Mouse (Mus musculus): ENCODE results near the gene Dpp7.
A peak's percentile ranks its signal among the peaks of the same experiment; 100 is the strongest.

Gene Dpp7

GRCm38 (mm10) chr2:25356208-25357079 is at the start of gene Dpp7:
TSS of gene Dpp7 (minus strand) at chr2:25356359.
- peak; percentile 78 for DNase-seq

DNA sequence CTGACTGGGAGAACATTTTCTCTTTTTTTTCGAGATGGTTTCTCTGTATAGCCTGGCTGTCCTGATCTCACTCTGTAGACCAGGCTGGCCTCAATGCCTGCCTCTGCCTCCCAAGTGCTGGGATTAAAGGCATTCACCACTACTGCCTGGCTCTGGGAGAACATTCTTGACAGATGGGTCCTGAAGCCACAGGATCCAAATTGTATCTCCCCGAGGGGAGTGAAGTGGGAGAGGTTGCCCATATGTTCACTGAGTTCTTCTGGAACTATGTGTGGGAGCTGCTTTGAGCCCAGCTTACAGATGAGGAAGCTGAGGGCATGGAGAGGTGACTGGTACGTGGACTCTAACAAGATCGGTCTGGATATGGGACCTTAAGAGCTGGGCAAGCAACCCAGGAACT is 47.8 kb upstream of the Dpp7 start:
- DNase-seq = no peak

DNA sequence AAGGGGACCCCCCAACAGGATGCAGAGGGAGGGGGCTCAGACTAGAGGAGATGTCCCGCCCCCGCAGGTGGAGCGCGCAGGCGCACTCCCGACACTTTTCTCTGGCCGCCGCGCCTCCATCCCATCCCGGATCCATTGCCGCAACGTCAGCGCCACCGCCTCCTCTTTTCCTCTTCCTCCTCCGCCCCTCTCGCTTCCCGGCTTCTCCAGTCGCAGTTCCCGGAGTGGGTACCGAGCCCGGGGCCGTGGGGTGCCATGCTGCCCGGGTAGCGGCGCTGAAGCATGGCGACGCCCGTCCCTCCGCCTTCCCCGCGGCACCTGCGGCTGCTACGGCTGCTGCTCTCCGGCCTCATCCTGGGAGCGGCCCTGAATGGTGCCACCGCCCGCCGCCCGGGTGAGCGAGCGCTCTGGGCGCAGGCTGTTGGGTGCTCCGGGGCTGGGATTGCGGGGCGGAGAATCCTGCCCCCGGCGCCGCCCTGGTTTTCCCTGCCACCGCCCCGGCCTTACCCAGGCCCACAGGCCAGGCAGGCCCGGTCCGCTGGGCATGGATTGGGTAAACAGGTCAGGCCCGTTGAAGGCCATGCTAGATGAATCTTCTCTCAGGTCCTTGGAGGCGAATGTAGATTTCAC is 46.9 kb upstream of the Dpp7 start:
- peak; percentile 88 for DNase-seq

- peak; percentile 70 for DNase-seq
These were observed 46.3 kb upstream of the Dpp7 start for GRCm38 (mm10) chr2:25402377-25402971.

DNA sequence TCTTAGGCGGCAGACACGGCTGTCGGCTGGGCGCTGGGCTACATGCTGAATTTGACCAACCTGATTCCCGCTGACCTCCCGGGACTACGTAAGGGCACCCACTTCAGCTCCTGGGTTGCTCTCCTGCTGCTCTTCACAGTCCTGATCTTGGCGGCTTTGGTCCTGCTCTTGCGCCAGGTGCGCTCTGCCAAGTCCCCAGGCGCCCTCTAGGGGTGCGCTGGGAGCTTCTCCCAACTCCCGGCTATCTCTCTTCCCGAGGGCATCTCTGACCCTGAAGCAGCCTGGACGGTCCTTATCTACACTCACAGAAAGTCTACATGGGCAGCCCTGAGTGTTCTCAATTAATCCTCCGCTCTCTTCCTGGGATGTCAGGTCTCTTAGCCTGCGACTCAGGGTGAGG is 44.6 kb upstream of the Dpp7 start:
- DNase-seq = peak; percentile 73

GRCm38 (mm10) chr2:25400291-25400690 is 44.1 kb upstream of the Dpp7 start:
- DNase-seq = no peak

DNA sequence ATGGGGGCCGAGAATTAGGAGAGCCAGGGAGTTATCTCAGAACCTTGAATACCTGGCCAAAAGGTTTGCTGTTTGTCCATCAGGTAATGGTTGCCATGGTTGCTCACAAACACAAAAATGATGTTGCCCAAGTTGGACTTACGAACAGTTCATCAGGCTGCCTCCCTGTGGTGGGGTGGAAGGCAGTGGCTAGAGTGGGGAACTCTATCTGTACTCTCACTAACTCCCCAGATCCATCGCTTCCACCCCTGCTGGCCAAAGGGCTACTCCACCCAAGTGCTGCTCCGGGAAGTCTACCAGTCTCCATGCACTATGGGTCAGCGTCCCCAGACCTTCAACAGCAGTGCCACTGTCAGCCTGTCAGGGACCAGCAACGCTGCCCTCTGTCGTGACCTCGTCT is 42.9 kb upstream of the Dpp7 start, which contains the start of gene Npdc1:
TSS of gene Npdc1 (plus strand) at position 301 of the 400 bp plus-strand sequence.
- no peak for DNase-seq

DNA sequence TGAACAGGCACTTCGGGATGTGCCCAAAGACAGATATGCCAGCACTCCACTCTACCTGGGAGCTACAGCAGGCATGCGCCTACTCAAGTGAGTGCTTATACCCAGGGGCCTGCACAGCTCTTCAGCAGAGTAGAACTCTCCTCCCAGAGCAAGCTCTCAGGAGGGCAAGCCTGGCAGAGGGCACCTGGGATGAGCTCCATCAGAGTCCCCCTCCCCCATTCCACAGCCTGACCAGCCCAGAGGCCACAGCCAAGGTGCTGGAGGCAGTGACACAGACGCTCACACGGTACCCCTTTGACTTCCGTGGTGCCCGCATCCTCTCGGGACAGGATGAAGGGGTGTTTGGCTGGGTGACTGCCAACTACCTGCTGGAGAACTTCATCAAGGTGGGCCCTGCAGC is 41.9 kb upstream of the Dpp7 start:
- DNase-seq = no peak

DNA sequence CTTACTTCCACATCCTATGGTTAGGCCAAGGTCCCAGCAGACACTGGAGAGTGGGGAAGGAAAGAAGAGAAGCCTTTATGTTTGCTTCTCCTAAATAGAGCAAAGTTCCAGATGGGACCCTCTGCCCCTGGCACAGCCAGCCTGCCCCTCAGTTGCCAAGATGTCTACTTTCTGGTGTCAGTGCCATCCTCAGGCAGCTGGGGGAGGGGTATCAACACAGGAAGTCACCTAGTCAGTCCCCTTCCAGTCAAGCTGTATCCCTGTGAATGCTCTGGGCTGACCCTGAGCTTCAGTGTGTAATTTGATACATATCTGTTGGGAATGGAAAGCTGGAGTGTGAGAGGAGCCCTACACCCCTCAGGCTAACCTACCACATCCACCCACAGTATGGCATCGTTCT is 40.9 kb upstream of the Dpp7 start:
- DNase-seq = no peak

DNA sequence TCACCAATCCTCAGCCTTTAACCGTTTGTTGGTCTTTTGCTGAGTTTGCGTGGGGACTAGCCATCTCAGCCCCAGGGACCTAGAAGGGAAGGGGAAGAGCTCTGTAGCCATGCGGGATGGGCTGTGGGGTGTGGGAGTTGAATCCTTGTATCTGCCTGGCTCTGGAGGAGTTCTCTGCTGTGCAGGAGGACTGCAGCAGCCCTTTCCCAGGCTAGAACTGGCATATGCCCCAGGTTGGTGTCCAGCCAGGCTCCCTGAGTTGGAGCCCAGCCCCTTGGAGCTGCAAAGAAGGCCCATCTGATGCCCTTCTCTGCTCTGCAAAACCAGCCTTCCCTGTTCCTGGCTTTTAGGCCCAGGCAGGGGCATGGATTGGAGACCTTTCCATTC is 40.4 kb upstream of the Dpp7 start:
- DNase-seq = peak; percentile 74

DNA sequence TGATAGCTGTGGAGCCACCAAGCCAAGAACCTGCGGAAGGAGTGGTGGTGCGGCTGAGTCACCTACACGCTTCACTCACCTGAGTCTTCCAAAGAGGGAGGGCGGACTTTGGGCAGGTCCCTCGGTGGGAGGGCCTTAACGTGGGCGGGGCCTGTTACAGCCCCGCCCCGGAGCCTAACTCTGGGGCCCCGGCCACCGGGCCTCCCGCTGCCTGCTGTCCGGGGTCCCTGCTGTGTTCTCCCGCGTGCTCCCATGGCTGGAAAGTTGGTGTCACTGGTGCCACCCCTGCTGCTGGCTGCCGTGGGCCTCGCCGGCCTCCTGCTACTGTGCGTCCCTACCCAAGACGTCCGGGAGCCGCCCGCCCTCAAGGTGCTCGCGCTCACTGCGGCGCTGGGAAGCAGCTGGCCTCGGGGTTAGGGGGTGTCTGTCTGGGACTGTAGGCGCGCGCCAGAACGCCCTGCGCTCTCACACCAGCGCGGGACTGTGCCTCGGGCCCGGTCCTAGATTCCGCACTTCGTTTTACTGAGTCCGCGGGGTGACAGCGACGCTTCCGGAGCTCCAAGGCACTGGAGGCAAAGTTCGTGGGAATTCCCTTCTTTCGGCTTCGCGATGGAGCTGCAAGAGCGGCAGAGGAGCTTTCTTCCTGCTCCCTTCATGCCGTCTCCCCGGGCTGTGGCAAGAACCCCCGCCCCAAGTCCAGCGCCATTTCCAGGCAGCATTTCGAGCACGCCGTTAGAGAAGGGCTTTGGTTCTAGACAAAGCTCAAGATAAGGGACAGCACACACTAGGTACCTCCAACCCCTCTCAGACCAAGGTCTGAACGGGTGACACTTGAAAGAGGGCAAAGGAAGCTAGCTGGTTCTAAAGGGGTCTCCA is 39.8 kb upstream of the Dpp7 start, which contains the start of gene Entpd2:
TSS of gene Entpd2 (plus strand) at position 154 of the 876 bp plus-strand sequence.
- peak; percentile 54 for DNase-seq

- no peak for DNase-seq
These were observed 38.4 kb upstream of the Dpp7 start for GRCm38 (mm10) chr2:25394281-25395221.

DNA sequence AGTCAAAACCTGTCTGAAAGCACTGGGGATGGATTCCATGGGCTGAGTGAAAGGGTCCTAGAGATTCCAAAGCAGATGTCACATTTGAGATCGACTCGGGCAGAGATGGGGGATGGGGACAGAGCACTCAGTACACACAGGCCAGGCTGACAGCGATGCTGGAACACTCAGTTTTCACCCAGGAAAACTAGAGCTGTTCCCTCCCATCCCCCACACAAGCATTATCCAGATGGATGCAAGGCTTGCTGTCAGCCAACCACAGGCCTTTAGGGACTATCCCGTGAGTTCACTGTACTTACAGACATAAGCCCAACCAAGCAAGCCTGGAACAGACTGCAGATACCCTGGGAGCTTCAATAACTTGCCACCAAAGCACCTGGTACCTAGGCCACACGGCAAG is 35.1 kb upstream of the Dpp7 start:
- DNase-seq = no peak

DNA sequence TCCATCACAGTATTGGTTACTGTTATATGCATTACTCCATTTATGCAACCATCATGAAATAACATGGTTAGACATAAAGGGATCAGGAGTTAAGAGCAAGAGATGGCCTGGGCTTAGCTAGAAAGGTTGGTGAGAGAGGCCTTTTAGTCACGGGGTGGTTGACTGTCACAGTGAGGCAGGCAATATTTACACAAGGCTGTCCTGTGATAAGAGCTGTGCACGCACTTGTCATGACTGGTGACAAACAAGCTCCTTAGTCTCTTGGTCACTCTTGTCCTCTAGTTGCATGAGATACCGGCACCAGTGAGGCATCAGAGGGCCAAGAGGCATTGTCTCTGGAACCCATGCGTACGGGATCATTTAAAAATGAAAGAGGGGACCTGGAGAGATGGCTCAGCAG is 28.3 kb upstream of the Dpp7 start:
- no peak for DNase-seq

DNA sequence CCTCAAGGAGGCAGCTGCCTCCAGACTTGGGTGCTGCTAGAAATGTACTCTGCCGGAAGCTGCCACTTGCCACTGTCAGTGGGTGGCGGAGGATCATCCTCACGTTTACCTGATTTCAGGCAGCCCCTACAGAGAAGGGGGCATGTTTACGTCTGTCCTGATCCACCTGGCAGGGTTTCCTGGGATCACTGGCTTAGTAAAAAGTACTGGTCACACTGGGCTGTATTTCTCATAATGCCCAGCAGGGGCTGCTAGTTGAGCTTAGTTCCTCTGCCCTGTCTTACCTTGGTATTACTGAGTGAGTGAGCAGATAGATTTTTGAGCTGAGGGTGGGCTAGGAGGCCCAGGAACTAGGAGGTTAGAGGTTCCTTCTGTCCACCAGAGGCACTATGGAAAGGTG is 20.4 kb upstream of the Dpp7 start:
- DNase-seq = peak; percentile 56

GRCm38 (mm10) chr2:25373431-25373830 is 17.3 kb upstream of the Dpp7 start:
- DNase-seq = no peak

DNA sequence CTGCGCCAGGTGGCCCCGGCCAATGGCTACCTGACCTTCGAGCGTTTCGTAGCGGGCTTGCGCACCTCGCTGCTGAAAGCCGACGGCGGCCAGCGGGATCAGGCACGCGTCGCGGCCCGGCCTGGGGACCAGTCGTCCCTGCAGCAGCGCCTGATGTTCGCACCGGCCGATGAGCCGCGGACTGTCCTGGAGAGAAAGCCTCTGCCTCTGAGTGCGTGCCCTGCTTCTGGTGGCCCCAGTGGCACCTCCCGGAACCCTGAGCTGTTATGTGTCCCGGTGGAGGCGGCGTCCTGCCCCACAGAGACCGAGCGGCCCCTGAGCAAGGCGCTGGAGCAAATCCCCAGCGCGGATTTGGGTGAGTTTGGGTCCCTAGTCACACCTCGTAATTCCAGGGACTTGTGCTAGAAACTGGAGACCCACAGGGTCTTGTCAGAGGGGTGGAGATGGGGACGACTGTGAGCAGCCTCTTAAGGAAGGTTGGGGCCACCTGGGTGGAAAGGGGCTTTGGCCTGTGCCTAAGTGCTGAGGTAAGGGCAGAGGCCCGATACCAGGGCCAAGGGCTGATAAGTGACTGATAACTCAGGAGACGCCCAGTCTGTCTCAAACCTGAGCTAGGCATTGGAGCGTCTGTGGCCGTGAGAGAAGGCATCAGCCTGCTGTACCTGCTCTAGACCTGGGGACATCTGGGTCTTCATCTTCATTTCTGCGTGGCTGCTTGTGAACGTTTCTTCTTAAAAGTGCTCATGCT is 16.7 kb upstream of the Dpp7 start:
- no peak for DNase-seq

- DNase-seq = peak; percentile 81
These were observed 15.8 kb upstream of the Dpp7 start, which contains the start of gene Sapcd2 for GRCm38 (mm10) chr2:25371764-25372643. TSS of gene Sapcd2 (plus strand) at chr2:25372321.

DNA sequence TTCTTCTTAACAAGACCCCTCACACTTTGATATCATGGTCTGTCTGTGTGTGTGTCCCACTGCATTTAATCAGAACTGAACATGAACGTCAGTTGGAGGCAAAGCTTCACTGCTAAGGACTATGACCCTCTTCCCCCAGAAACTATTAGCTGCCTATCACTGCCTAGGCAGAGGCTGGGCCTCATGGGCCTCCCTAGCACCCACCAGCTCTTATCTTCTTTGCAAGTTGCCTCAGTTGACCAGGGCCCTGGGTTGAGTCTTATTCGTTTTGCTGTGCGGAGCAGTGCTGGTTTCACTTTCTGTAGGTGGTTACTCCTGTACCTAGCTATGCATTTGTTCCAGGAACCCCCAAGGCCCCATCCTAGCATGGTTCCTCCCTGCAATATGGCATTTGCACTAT is 13.8 kb upstream of the Dpp7 start:
- no peak for DNase-seq

All from cerebellum, adult 11 months (tissue).